Mouse (Mus musculus) right cerebral cortex, postnatal 14 days (tissue): Measurements from ENCODE around the gene Qars.

Experiments used
- DNase-seq: peaks from one replicate; pipeline ENCODE4 v3.0.0; 2022

Gene Qars

DNA sequence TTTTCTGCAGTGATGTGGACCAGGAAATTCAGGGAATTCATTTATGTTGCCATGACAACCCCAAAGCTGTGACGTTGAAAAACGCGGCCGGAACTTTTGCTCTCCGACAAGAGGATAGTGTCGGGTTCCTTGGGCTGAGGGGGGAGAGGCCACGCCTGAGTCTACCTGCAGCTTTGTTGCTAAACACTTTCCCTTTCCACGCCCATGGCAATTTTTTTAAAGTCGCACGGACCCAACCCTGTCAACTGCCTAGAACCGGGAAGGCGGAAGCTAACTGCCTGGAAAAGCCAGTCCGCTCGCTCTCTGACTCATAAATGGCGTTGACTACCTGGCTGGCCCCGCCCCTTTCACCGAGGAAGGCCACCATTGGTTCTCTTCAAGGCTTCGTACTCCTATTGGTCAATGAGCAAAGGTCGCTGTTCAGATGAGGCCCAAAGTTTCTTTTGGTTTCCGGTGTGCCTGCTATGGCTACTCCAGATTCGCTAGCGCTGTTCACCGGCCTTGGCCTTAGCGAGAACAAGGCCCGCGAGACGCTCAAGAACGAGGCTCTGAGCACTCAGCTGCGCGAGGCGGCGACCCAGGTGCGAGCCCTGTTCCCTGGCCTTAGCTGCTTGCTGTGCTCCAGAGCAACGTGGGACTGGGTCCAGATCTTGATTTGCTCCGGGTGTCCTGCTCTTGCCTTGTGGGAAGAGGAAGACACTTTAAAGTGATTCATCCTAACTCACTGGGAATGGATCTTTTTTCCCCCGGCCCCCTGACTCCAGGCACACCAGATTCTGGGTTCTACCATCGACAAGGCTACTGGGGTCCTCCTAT is at the start of gene Qars:
Qars (plus strand) TSS at position 88 of the 816 bp plus-strand sequence.
- DNase-seq, result peak; percentile 92

- DNase-seq, result no peak
Observed at GRCm38 (mm10) chr9:108459939-108460318, 47.6 kb upstream of the Qars start.

DNA sequence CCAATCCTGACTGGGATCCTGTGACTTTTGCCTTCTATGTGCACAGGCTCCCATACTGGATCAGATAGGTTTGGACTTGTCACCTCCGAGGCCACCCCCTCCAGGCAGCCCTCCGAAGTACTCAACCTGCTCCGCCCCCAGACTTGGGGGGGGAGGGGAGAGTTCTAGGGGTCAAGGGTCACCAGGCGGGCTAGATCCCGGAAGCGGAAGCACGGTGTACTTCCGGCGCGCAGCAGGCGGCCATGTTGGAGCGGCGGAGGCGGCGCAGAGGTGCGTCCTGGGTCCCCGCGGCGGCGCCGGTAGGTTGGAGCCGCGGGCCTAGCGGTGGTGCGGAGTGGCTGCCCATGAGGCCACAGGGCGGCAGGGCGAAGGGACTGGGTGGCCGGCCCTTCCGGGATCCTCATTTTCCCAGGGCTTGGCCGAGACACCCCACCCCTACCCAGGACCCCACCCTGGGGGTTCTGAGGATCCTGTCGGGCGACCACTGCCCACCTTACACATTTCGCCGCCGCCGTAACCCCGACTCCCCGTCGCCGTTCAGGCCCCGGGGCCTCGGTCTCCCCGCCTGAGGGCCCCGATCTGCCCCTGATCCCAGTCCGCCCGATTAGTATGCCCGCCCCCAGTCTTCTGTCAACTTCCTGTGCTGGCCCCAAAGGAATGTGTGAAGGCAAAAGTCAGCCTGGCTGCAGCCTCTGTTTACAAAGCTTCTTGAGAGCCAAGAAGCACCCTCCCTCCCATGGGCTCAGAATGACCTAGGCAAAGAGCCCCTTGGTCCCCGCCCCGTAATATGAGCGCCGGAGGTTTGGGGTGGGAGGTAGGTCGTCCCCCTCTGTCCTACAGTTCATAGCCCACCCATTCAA is 47.0 kb upstream of the Qars start, which contains the start of gene Ccdc71:
Ccdc71 (plus strand) TSS at position 209 of the 860 bp plus-strand sequence.
- DNase-seq, result peak; percentile 89

DNA sequence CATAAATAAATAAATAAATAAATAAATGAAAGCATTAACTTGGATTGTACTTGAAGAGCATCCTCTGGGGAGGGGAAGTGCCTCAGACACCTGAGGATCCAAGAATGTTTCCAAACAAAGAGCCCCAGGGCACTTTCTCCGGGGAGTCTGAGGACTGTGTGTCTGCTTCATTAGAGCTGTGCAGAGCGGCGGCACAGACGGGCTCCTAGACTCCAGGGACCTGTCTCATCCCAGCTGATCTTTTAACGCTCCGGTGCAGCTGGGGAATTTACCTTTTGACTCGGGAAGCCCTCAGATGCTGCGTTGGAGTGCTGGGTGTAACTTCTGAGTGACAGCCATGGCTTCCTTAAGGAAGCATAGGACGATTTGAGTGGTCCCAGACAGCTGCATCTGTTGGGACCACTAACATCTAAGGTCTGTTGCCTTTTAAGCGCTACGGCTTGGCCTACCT is 46.3 kb upstream of the Qars start, which contains the start of gene Klhdc8b:
Klhdc8b (minus strand) TSS at position 401 of the 451 bp plus-strand sequence.
- no peak for DNase-seq

GRCm38 (mm10) chr9:108461675-108462074 is 45.8 kb upstream of the Qars start:
- no peak for DNase-seq

- DNase-seq, result no peak
Observed at GRCm38 (mm10) chr9:108462192-108462591, 45.3 kb upstream of the Qars start.

DNA sequence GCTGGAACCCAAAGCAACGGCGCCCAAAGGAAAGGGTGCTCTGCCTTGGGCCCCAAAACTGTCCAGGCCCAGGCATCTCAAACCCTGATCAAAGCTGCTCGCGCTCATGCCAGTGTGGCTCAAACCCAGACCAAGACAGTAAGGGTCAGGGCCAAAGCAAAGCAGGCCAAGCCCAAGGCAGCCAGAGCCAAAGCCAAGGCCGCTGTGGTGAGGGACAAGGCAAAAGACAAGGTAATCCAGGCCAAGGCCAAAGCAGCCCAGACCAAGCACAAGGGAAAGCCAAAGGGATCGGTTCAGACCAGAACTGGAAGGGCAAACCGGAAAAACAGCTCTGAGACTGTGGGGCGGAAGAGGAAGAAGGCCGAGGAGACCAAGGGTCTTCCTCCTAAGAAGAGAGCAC is 43.8 kb upstream of the Qars start:
- no peak for DNase-seq

GRCm38 (mm10) chr9:108466219-108466618 is 41.3 kb upstream of the Qars start:
- no peak for DNase-seq

- DNase-seq, result peak; percentile 0
Observed at GRCm38 (mm10) chr9:108469430-108469829, 38.1 kb upstream of the Qars start.

GRCm38 (mm10) chr9:108469845-108470244 is 37.7 kb upstream of the Qars start:
- DNase-seq, result peak; percentile 3

GRCm38 (mm10) chr9:108474528-108474927 is 33.0 kb upstream of the Qars start:
- DNase-seq, result no peak

DNA sequence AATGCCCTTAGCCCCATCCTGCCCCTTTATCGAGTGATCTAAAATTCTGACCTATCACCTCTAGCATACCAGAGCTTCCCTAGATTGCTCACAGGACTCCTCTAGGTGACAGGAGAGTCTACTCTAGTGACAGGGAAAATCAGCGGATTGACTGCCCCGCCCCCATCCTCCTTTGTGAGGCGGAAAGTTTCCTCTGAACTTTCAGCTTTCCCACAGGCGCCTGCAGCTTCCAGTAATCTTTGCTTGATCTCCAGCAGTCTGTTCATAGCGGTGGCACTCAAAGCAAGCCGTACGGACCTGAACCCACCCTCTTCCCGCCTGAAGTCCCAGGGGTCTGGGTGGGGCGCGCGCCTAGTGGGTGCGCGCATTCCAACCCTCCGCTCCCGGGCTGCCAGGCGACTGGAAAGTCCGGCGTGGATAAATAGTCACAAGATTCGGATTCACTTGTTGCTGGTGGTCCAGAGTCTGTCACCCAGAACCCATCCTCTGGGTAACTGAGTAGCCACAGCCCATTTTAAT is 28.8 kb upstream of the Qars start:
- DNase-seq, result peak; percentile 42

GRCm38 (mm10) chr9:108479241-108479640 is 28.3 kb upstream of the Qars start:
- DNase-seq, result no peak

DNA sequence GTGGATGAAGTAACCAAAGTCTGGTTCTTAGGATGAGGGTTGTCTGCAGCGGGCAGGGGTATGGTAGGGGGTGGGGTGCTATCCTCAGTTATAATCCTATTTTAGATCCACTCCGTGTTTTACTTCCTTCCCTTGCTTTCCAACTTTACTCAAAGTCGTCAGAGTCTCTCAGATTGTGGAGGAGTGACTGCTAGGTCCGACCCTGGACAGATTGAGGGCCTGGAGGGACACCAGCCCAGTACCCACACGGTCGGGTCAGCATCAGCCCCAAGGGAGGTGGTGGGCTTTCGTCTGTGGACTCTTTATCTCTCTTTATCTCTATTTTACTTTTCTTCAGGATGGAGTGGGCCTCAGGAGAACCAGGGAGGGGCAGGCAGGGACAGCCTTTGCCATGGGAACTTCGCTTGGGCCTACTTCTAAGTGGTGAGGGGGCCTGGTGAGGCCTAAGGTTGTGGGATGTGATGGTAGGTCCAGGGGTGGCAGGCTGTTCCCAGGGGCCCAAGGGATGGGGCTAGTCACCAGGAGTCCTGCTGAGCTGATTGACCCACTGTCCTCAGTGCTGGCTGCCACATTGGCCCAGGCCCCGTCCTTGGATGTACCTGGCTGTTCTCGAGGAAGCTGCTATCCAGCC is 27.7 kb upstream of the Qars start, which contains the start of gene Lamb2:
Lamb2 (plus strand) TSS at position 16 of the 631 bp plus-strand sequence.
- no peak for DNase-seq

DNA sequence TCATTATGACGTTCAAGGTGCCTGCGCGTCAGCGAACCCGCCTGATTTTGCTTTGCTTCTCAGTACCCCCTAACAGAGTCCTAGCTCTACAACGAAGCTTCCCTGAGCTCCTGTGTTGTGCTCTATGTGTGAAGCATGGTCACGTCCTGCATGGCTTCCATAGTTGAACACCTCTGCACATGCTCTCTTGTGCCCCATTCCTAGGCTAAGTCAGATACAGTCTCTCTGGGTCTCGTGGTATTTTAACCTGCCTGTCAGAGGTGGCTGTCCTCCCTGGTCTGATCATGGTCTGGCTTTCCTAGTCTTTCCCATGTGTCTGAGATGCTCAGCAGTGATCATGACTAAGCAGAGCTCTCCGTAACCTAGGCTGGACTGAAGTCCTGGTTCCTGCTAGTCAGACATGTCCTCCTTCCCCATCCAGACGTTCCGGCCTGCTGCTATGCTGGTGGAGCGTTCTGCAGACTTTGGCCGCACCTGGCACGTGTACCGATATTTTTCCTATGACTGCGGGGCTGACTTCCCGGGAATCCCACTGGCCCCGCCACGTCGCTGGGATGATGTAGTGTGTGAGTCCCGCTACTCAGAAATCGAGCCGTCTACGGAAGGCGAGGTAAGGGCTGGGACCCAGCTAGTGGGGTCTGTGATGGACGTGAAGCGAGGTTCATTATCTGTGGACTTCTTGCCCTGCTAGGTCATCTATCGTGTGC is 26.5 kb upstream of the Qars start:
- DNase-seq, result no peak

DNA sequence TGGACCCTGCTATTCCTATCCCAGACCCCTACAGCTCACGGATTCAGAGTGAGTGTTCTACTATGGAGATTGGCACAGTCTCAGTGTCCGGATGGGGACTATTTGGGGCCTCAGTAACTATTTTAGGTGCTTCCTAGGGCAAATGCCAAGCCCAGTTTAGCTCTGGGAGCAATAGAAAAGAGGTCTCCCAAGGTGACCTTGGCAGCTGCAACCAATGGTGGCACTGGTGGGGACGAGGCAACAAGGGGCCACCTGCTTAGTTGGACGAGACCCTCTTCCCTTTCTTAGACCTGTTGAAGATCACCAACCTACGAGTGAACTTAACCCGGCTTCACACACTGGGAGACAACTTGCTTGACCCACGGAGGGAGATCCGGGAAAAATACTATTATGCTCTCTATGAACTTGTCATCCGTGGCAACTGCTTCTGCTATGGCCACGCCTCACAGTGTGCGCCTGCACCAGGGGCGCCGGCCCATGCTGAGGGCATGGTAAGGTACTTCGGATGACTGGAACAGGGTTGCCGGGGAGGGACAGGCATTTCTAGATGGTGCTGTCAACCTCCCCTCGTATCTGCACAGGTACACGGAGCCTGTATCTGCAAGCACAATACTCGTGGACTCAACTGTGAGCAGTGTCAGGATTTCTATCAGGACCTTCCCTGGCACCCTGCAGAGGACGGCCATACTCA is 25.8 kb upstream of the Qars start:
- DNase-seq, result no peak

- DNase-seq, result no peak
Observed at GRCm38 (mm10) chr9:108483051-108483790, 24.3 kb upstream of the Qars start.

DNA sequence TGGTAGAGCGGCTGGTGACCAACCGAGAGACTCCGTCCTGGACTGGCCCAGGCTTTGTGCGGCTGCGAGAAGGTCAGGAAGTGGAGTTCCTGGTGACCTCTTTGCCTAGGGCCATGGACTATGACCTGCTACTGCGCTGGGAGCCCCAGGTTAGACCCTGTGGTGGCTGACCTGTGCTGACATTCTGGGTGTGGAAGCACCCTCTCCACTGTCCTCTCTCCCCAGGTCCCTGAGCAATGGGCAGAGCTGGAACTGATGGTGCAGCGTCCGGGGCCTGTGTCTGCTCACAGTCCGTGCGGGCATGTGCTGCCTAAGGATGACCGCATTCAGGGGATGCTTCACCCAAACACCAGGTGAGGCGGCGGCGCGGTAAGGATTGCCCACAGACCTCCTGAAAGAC is 23.5 kb upstream of the Qars start:
- no peak for DNase-seq

- no peak for DNase-seq
Observed at GRCm38 (mm10) chr9:108485301-108485875, 22.1 kb upstream of the Qars start.

- no peak for DNase-seq
Observed at GRCm38 (mm10) chr9:108486973-108487530, 20.5 kb upstream of the Qars start.
